ENCODE assay signal across 9 mouse cellular contexts in genomic region chr4:156184291-156184954, GRCm38 (mm10). TPM values are rescaled to one million over a fixed set of nuclear protein-coding genes. Genes with fewer than 3 reads are reported as not detected.
DNase-seq lines count a peak whose midpoint lies in the region; ATAC-seq and TF ChIP-seq lines count a peak whose summit lies in the region.
"Had no signal": no experiment of that assay in that cellular context is flagged by ENCODE, and none has a peak within 500 bp of the region (broad histone marks: within the 10 kb centered on the region; RNA-seq: fewer than 3 reads in every experiment).

No protein-coding gene starts in this region.

- H3K4me1 ChIP-seq in kidney, adult 2 months (ENCODE audit: control insufficient read depth, insufficient read depth, low read length): peaks cover 11% of the 10 kb centered on the region
- peaks cover 26 to 50% of the 10 kb centered on the region in 2 experiments for H3K4me1 ChIP-seq in heart, embryonic 14.5 days (ENCODE audit: control insufficient read depth in 2 of 2, insufficient read depth in 2 of 2, low read length in 2 of 2)
- peaks cover 84% of the 10 kb centered on the region for H3K4me1 ChIP-seq in midbrain, embryonic 10.5 days

- TF ChIP-seq CTCF in kidney, adult 2 months (conservative IDR thresholded peaks at IDR 0.05; ENCODE audit: insufficient read depth, insufficient read length, low read depth, low read length): no peak

- ATAC-seq in heart, embryonic 14.5 days (ENCODE audit: insufficient number of reproducible peaks, insufficient read depth, low FRiP score, low read depth): peak; percentile 59

- H3K36me3 ChIP-seq in kidney, adult 2 months (ENCODE audit: control insufficient read depth, insufficient read depth, low read length): no peaks in the 10 kb centered on the region
- H3K36me3 ChIP-seq in heart, embryonic 14.5 days (ENCODE audit: control insufficient read depth, insufficient read depth, low read length): peaks cover 47% of the 10 kb centered on the region
- H3K36me3 ChIP-seq in midbrain, embryonic 10.5 days: peaks cover 70% of the 10 kb centered on the region

- peak overlapping the region; percentile 67; the same call in 1 of the 2 replicates for H3K4me2 ChIP-seq in heart, embryonic 14.5 days (ENCODE audit: low read length)

- TF ChIP-seq POLR2A in kidney, adult 2 months (IDR thresholded peaks at IDR 0.05; ENCODE audit: low read depth, low read length): no peak

- no peaks in the 10 kb centered on the region for H3K27me3 ChIP-seq in kidney, adult 2 months (replicated peaks; ENCODE audit: control insufficient read depth, insufficient read depth, low read length)
- no peaks in the 10 kb centered on the region for H3K27me3 ChIP-seq in heart, embryonic 14.5 days (ENCODE audit: control insufficient read depth, insufficient read depth, low read length)
- H3K27me3 ChIP-seq in midbrain, embryonic 10.5 days (ENCODE audit: low read depth, poor library complexity, severe bottlenecking): no peaks in the 10 kb centered on the region

- H3K9ac ChIP-seq in heart, embryonic 14.5 days (ENCODE audit: low read length): no peak overlapping the region

- H3K9me3 ChIP-seq in heart, embryonic 14.5 days (ENCODE audit: control insufficient read depth, low read length): no peaks in the 10 kb centered on the region
- H3K9me3 ChIP-seq in midbrain, embryonic 10.5 days (replicated peaks): no peaks in the 10 kb centered on the region

- peak; percentile 23 for DNase-seq in kidney, adult 2 months
- no peak for DNase-seq in kidney, postnatal 14 days
- peak; percentile 35 for DNase-seq in brain, adult 2 months (ENCODE audit: low read depth, low spot score)
- no peak for DNase-seq in midbrain, embryonic 10.5 days (ENCODE audit: low spot score)
- no peak for DNase-seq in right cerebral cortex, adult 18-20 months
- no peak for DNase-seq in adrenal gland, adult 18-20 months (ENCODE audit: low spot score in 2 of 2)
- DNase-seq in thymus, adult 18-20 months: no peak
- DNase-seq: adrenal gland, postnatal 10 days had no signal

- WGBS in kidney, adult 2 months: 75% methylated on average over 7 of the region's 7 CpGs
- 57% methylated on average over 7 of the region's 7 CpGs for WGBS in heart, embryonic 14.5 days
- WGBS in midbrain, embryonic 10.5 days: 92% methylated on average over 7 of the region's 7 CpGs

- no peak overlapping the region for H3K27ac ChIP-seq in kidney, adult 2 months (ENCODE audit: insufficient read depth, low read depth, low read length)
- peak overlapping the region in 1 of 2 experiments; percentile 47; a peak in 1 of 4 replicates for H3K27ac ChIP-seq in heart, embryonic 14.5 days (replicated peaks in 1 of 2; ENCODE audit: control insufficient read depth in 1 of 2, insufficient read depth in 1 of 2, low read depth in 2 of 2, low read length in 2 of 2)
- peak overlapping the region; percentile 93 for H3K27ac ChIP-seq in midbrain, embryonic 10.5 days (replicated peaks)

- no peak overlapping the region for H3K4me3 ChIP-seq in kidney, adult 2 months (ENCODE audit: insufficient read depth, low read depth, low read length)
- H3K4me3 ChIP-seq in heart, embryonic 14.5 days (ENCODE audit: control insufficient read depth in 1 of 2, insufficient read depth in 1 of 2, low read depth in 1 of 2, low read length in 2 of 2): no peak overlapping the region
- H3K4me3 ChIP-seq in midbrain, embryonic 10.5 days: peak overlapping the region; percentile 59

RNA-seq across cellular contexts. Expression of gene Agrn, which starts 12.9 kb away (rescaled TPM):
- polyA plus RNA-seq in kidney, adult 2 months (2012; rRNA removed): 98.6 and 115 TPM in 2 replicates
- polyA plus RNA-seq in heart, embryonic 14.5 days (2014; fragmentation: Nextera tagmentation; extraction: Ambion mirVana): 44.1 and 47.0 TPM in 2 replicates
- polyA plus RNA-seq in midbrain, embryonic 10.5 days (2016; fragmentation: Nextera tagmentation; extraction: Ambion mirVana): 55.4 and 84.4 TPM in 2 replicates
- total RNA-seq in adrenal gland, adult 18-20 months (2021): 10 to 100 TPM; 27.8 to 29.7 TPM

RNA-seq across cellular contexts. Expression of gene Isg15, which starts 16.2 kb away (rescaled TPM):
- 11.1 and 17.8 TPM in 2 replicates for polyA plus RNA-seq in kidney, adult 2 months (2012; rRNA removed)
- 0.84 and 1.4 TPM in 2 replicates for polyA plus RNA-seq in heart, embryonic 14.5 days (2014; fragmentation: Nextera tagmentation; extraction: Ambion mirVana)
- 0.21 and 0.73 TPM in 2 replicates for polyA plus RNA-seq in midbrain, embryonic 10.5 days (2016; fragmentation: Nextera tagmentation; extraction: Ambion mirVana)
- total RNA-seq in adrenal gland, adult 18-20 months (2021): 1 to 10 TPM; 4.8 to 6.8 TPM

RNA-seq across cellular contexts. Expression of gene AW011738, which starts 18.7 kb away (rescaled TPM):
- 1.7 and 1.9 TPM in 2 replicates for polyA plus RNA-seq in kidney, adult 2 months (2012; rRNA removed)
- 0.84 and 1.4 TPM in 2 replicates for polyA plus RNA-seq in heart, embryonic 14.5 days (2014; fragmentation: Nextera tagmentation; extraction: Ambion mirVana)
- 5.1 and 6.5 TPM in 2 replicates for polyA plus RNA-seq in midbrain, embryonic 10.5 days (2016; fragmentation: Nextera tagmentation; extraction: Ambion mirVana)
- 1 to 10 TPM; 3.3 to 4.7 TPM for total RNA-seq in adrenal gland, adult 18-20 months (2021)

RNA-seq across cellular contexts. Expression of gene Perm1, which starts 31.2 kb away (rescaled TPM):
- polyA plus RNA-seq in kidney, adult 2 months (2012; rRNA removed): 4.6 and 5.6 TPM in 2 replicates
- polyA plus RNA-seq in heart, embryonic 14.5 days (2014; fragmentation: Nextera tagmentation; extraction: Ambion mirVana): 6.1 and 6.5 TPM in 2 replicates
- polyA plus RNA-seq in midbrain, embryonic 10.5 days (2016; fragmentation: Nextera tagmentation; extraction: Ambion mirVana): 1.1 and 1.3 TPM in 2 replicates
- total RNA-seq in adrenal gland, adult 18-20 months (2021): 1 to 10 TPM; 5.8 to 7.4 TPM

RNA-seq across cellular contexts. Expression of gene Plekhn1, which starts 50.2 kb away (rescaled TPM):
- 34.8 and 41.2 TPM in 2 replicates for polyA plus RNA-seq in kidney, adult 2 months (2012; rRNA removed)
- polyA plus RNA-seq in heart, embryonic 14.5 days (2014; fragmentation: Nextera tagmentation; extraction: Ambion mirVana): 13.5 and 15.3 TPM in 2 replicates
- 23.2 and 24.4 TPM in 2 replicates for polyA plus RNA-seq in midbrain, embryonic 10.5 days (2016; fragmentation: Nextera tagmentation; extraction: Ambion mirVana)
- total RNA-seq in adrenal gland, adult 18-20 months (2021): 10 to 100 TPM; 19.7 to 19.8 TPM

Comparison
In these comparisons a context has a peak if more than half of its experiments do, and no peak if none do; other contexts are left out.
1. DNase-seq: peak in kidney, adult 2 months (single experiment) and brain, adult 2 months (single experiment); none in kidney, postnatal 14 days (single experiment), midbrain, embryonic 10.5 days (single experiment), right cerebral cortex, adult 18-20 months (single experiment), adrenal gland, adult 18-20 months (0 of 2) and thymus, adult 18-20 months (0 of 2).